Mouse (Mus musculus) liver, embryonic 11.5 days (tissue): ENCODE measurements around the gene Srp14. TPM values are rescaled to one million over a fixed set of nuclear protein-coding genes. Genes with fewer than 3 reads are reported as not detected.

ENCODE experiments used
- ATAC-seq: fragments of 200-750 bp; cut with Nextera tagmentation; replicated peaks from 2 replicates; pipeline ENCODE4 v1.8.0; 2017; ENCODE audit warnings: moderate number of reproducible peaks, mild to moderate bottlenecking, moderate TSS enrichment, moderate library complexity; ENCODE audit not compliant: low FRiP score
- DNase-seq: peaks from one replicate; pipeline ENCODE4 v3.0.0-alpha.2; 2017; ENCODE audit warnings: low spot score
- H3K27ac ChIP-seq: fragments of 300-500 bp; sonication (generic); 2 replicates; pipeline ENCODE4 v1.5.1; 2014; ENCODE audit warnings: mild to moderate bottlenecking, low read depth, low read length, control low read depth
- H3K27me3 ChIP-seq: fragments of 300-500 bp; sonication (generic); replicated peaks from 2 replicates; pipeline ENCODE4 v1.6.1; 2014; ENCODE audit warnings: low read length, mixed read lengths; ENCODE audit not compliant: control insufficient read depth, insufficient read depth
- H3K36me3 ChIP-seq: fragments of 300-500 bp; sonication (generic); 2 replicates; pipeline ENCODE4 v1.6.1; 2014; ENCODE audit warnings: mild to moderate bottlenecking, low read length, moderate library complexity, mixed read lengths; ENCODE audit not compliant: control insufficient read depth, insufficient read depth
- H3K4me1 ChIP-seq: fragments of 300-500 bp; sonication (generic); replicated peaks from 2 replicates; pipeline ENCODE4 v1.6.1; 2014; ENCODE audit warnings: low read length, mixed read lengths; ENCODE audit not compliant: control insufficient read depth, insufficient read depth
- H3K4me2 ChIP-seq: fragments of 300-500 bp; sonication (generic); 2 replicates; pipeline ENCODE4 v1.6.1; 2014; ENCODE audit warnings: mild to moderate bottlenecking, control low read depth, moderate library complexity
- H3K4me3 ChIP-seq: fragments of 300-500 bp; sonication (generic); 2 replicates; pipeline ENCODE4 v1.5.1; 2014; ENCODE audit warnings: low read depth, low read length, control low read depth
- H3K9ac ChIP-seq: fragments of 300-500 bp; sonication (generic); 2 replicates; pipeline ENCODE4 v1.6.1; 2014; ENCODE audit warnings: low read depth, low read length, control low read depth
- H3K9me3 ChIP-seq: fragments of 300-500 bp; sonication (generic); 2 replicates; pipeline ENCODE4 v1.6.1; 2016; ENCODE audit warnings: low read length, inconsistent platforms, mixed read lengths; ENCODE audit not compliant: control insufficient read depth
- WGBS: fragments of 180-500 bp; shearing (Covaris S2); extraction: QIAGEN DNeasy Blood & Tissue Kit; methylation state at CpG from one replicate; pipeline ENCODE4 v1.1.7; 2014; 5-methylcytosine and 5-hydroxymethylcytosine counted together
- polyA plus RNA-seq: library from polyadenylated mRNA; unstranded; fragments of >200 nt; fragmentation: Nextera tagmentation; extraction: Ambion mirVana; gene quantifications from 2 replicates; pipeline ENCODE4 v1.2.1, GENCODE M21; 2014

Srp14 gene
- 184 and 195 TPM in 2 replicates for polyA plus RNA-seq

- peak within 1 kb of the TSS; percentile 75; the same call in 1 of the 2 replicates for H3K27ac ChIP-seq
- H3K36me3 ChIP-seq = 0 out of 2 replicates have a peak, but pooled peaks cover 3% of the 10 kb centered on the region
- peak; percentile 88 for DNase-seq
- H3K4me3 ChIP-seq = peak within 1 kb of the TSS; percentile 93
- H3K9me3 ChIP-seq = no peaks in the 10 kb centered on the region
- ATAC-seq = peak; percentile 93
- peaks cover 9% of the 10 kb centered on the region; the same call in 1 of the 2 replicates for H3K4me1 ChIP-seq
- peak within 1 kb of the TSS; percentile 83 for H3K4me2 ChIP-seq
- H3K9ac ChIP-seq = peak within 1 kb of the TSS; percentile 87
- no peaks in the 10 kb centered on the region for H3K27me3 ChIP-seq
- 1% methylated on average over 35 of the region's 35 CpGs for WGBS
Measured at GRCm38 (mm10) chr2:118479550-118479909, at the start of gene Srp14. Gene Srp14, minus strand, starts transcription at chr2:118479711.

GRCm38 (mm10) chr2:118526545-118526944, 47.0 kb upstream of the Srp14 start:
- Histone ChIP-seq H3K4me2 (no peak overlapping the region), H3K9ac (no peak overlapping the region), H3K36me3 (no peaks in the 10 kb centered on the region), H3K4me3 (no peak overlapping the region), H3K27ac (no peak overlapping the region), H3K9me3 (no peaks in the 10 kb centered on the region), H3K4me1 (peaks cover 20% of the 10 kb centered on the region), H3K27me3 (no peaks in the 10 kb centered on the region)
- no peak for DNase-seq
- no peak for ATAC-seq
- WGBS = 83% methylated on average over 5 of the region's 5 CpGs

- no peak for DNase-seq
- no peak for ATAC-seq
- WGBS = 69% methylated on average over 3 of the region's 3 CpGs
- no peak overlapping the region for H3K4me2 ChIP-seq
- H3K27ac ChIP-seq = no peak overlapping the region
- H3K9ac ChIP-seq = no peak overlapping the region
- peaks cover 25% of the 10 kb centered on the region for H3K4me1 ChIP-seq
- no peak overlapping the region for H3K4me3 ChIP-seq
- H3K9me3 ChIP-seq = no peaks in the 10 kb centered on the region
- H3K27me3 ChIP-seq = no peaks in the 10 kb centered on the region
- no peaks in the 10 kb centered on the region for H3K36me3 ChIP-seq
Measured at GRCm38 (mm10) chr2:118524811-118525210, 45.3 kb upstream of the Srp14 start.

- H3K9ac ChIP-seq = no peak overlapping the region
- DNase-seq = no peak
- no peak overlapping the region for H3K27ac ChIP-seq
- no peak overlapping the region for H3K4me2 ChIP-seq
- ATAC-seq = no peak
- H3K36me3 ChIP-seq = no peaks in the 10 kb centered on the region
- H3K27me3 ChIP-seq = no peaks in the 10 kb centered on the region
- no peaks in the 10 kb centered on the region for H3K9me3 ChIP-seq
- 60% methylated on average over 5 of the region's 5 CpGs for WGBS
- H3K4me1 ChIP-seq = peaks cover 21% of the 10 kb centered on the region
- H3K4me3 ChIP-seq = no peak overlapping the region
Measured at GRCm38 (mm10) chr2:118523163-118523730, 43.7 kb upstream of the Srp14 start.

GRCm38 (mm10) chr2:118522265-118522664, 42.8 kb upstream of the Srp14 start:
- Histone ChIP-seq H3K27ac (peak overlapping the region; percentile 55; the same call in 1 of the 2 replicates), H3K9me3 (no peaks in the 10 kb centered on the region), H3K4me1 (peaks cover 21% of the 10 kb centered on the region), H3K36me3 (no peaks in the 10 kb centered on the region), H3K4me2 (no peak overlapping the region), H3K4me3 (no peak overlapping the region), H3K9ac (no peak overlapping the region), H3K27me3 (no peaks in the 10 kb centered on the region)
- DNase-seq = no peak
- ATAC-seq = peak; percentile 24; the same call in 1 of the 2 replicates
- 2% methylated on average over 2 of the region's 2 CpGs for WGBS

- DNase-seq = no peak
- ATAC-seq = peak; percentile 64
- Histone ChIP-seq H3K9ac (no peak overlapping the region), H3K4me2 (no peak overlapping the region), H3K27me3 (no peaks in the 10 kb centered on the region), H3K9me3 (no peaks in the 10 kb centered on the region), H3K4me3 (no peak overlapping the region), H3K27ac (peak overlapping the region; percentile 0; the same call in 1 of the 2 replicates), H3K36me3 (no peaks in the 10 kb centered on the region), H3K4me1 (peaks cover 21% of the 10 kb centered on the region)
- 42% methylated on average over 9 of the region's 9 CpGs for WGBS
Measured at GRCm38 (mm10) chr2:118520042-118520933, 40.8 kb upstream of the Srp14 start.

- H3K36me3 ChIP-seq = no peaks in the 10 kb centered on the region
- no peak overlapping the region for H3K4me3 ChIP-seq
- H3K9ac ChIP-seq = no peak overlapping the region
- peaks cover 5% of the 10 kb centered on the region; the same call in 1 of the 2 replicates for H3K4me1 ChIP-seq
- no peaks in the 10 kb centered on the region for H3K27me3 ChIP-seq
- DNase-seq (no peak), ATAC-seq (no peak)
- no peak overlapping the region for H3K27ac ChIP-seq
- no peak overlapping the region for H3K4me2 ChIP-seq
- 65% methylated on average over 16 of the region's 16 CpGs for WGBS
- H3K9me3 ChIP-seq = no peaks in the 10 kb centered on the region
Measured at GRCm38 (mm10) chr2:118512418-118513377, 33.2 kb upstream of the Srp14 start.

GRCm38 (mm10) chr2:118511779-118512417, 32.4 kb upstream of the Srp14 start:
- H3K4me1 ChIP-seq = peaks cover 5% of the 10 kb centered on the region; the same call in 1 of the 2 replicates
- no peak for ATAC-seq
- H3K9me3 ChIP-seq = no peaks in the 10 kb centered on the region
- H3K27me3 ChIP-seq = no peaks in the 10 kb centered on the region
- WGBS = 53% methylated on average over 11 of the region's 11 CpGs
- no peaks in the 10 kb centered on the region for H3K36me3 ChIP-seq
- H3K9ac ChIP-seq = no peak overlapping the region
- no peak overlapping the region for H3K4me3 ChIP-seq
- DNase-seq = no peak
- no peak overlapping the region for H3K4me2 ChIP-seq
- no peak overlapping the region for H3K27ac ChIP-seq
